Mouse (Mus musculus) splenic B cell, adult 2 months (primary cell): ENCODE data around the gene Cfap54.

Experiments
- DNase-seq: peaks from one replicate; pipeline ENCODE4 v3.0.0-alpha.2; 2011; ENCODE audit warnings: low read depth, low spot score
- H3K27me3 ChIP-seq: 2 replicates; pipeline ENCODE4 v1.6.1; 2012; ENCODE audit warnings: mild to moderate bottlenecking, low read length, moderate library complexity, mixed read lengths; ENCODE audit not compliant: control insufficient read depth, poor library complexity, insufficient read depth, severe bottlenecking
- H3K36me3 ChIP-seq: 2 replicates; pipeline ENCODE4 v1.6.1; 2012; ENCODE audit warnings: mild to moderate bottlenecking, low read length, moderate library complexity, mixed read lengths; ENCODE audit not compliant: control insufficient read depth, poor library complexity, insufficient read depth, severe bottlenecking

Gene Cfap54

GRCm38 (mm10) chr10:92992526-92992925 lies 88.9 kb downstream of the Cfap54 start:
- no peak for DNase-seq
- no peaks in the 10 kb centered on the region for H3K36me3 ChIP-seq
- no peaks in the 10 kb centered on the region for H3K27me3 ChIP-seq

DNA sequence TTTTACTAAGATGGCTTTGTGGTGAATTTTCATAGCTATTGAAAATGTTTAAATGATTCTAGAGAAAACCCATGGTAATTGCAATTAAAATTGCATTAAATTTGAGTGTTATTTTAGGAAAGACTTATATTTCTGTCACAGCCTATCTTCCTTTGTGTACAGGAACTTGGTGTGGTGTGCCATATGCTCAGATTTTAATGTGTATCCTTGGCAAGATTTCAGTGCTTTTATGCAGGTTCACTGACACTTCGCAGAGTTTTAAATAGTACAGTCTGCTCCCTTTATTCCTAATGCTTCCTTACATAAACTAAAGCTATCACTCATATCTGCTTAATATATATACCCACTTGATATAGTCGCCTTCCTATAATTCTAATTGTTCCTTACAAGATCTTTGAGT lies 90.8 kb downstream of the Cfap54 start:
- no peak for DNase-seq
- Histone ChIP-seq H3K36me3 (no peaks in the 10 kb centered on the region), H3K27me3 (no peaks in the 10 kb centered on the region)

DNA sequence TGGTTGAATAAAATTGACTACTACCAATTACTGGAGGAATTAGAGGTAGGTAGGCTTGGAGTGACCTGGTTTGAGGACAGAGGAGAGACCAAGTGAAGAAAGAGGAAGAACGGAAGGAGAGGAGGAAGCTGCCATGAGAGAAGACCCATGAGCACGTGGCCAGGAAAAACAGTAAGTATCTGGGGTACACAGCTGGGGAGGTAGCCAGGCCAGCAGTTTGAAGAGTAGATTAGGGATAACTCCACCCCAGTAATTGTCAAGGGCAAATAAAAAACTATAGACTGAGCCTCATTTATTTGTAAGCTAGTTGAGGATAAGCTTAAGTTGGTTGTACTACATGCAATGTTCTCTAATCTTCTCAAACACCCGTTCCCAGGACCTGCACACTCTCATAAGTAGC lies 116.3 kb downstream of the Cfap54 start:
- no peaks in the 10 kb centered on the region for H3K36me3 ChIP-seq
- no peak for DNase-seq

DNA sequence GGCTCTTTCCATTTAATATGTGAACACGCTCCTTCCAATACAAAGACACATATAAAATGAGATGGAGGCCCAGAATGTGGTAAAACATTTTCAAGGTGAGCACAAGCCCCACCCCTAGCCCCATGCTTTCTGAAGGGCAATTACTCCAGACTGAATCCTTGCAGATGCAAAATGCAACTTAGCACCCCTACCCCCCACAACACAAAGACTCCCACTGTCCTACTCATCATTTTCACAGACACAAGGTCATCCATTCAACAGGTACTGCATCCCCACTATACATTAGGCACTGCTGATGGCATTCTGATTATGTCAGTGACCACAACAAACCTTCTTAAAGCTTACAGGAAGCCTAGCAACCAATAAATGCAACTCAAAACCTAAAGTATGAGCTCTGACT lies 131.4 kb downstream of the Cfap54 start:
- H3K36me3 ChIP-seq = no peaks in the 10 kb centered on the region
- DNase-seq = no peak
- H3K27me3 ChIP-seq = no peaks in the 10 kb centered on the region

More for the DNA sequence above, 116.3 kb downstream of the Cfap54 start:
- no peaks in the 10 kb centered on the region for H3K27me3 ChIP-seq

DNA sequence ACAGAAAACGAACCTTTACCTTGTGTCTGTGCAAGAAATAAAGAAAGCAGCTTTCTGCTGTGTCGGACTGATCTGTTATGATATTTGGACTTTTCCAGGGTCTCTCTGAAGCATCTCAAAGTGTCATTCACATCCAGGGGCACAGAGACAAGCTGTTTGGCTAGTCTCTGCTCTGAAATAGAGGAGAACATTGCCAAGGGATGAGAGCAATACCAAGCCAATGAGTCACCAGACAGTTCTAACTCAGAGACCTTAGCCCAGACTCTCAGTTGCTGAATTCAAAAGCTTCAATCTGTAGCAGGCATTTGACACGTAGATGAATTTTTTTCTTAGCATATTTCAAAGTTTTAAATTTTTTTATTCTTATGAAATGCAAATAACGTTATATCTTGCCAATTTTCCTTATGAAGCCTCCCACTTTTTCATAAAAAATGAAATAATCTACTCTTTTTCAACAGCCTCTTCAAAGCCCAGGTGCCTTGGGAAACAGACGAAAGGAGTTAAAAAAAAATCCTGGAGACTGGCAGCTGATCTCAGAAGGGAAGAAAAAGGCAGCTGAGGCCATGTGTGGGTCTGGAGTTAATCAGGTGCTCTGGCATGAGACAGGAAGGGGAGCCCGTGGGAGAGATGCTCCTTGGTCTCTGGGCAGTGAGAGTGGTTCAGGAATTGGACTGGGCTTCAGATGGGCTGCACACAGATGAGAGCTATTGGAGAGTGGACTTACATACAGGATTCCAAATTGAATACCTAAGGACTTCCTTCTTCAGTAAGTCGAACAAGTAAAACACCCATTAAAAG lies 138.4 kb downstream of the Cfap54 start:
- no peaks in the 10 kb centered on the region for H3K36me3 ChIP-seq
- no peaks in the 10 kb centered on the region for H3K27me3 ChIP-seq
- DNase-seq = no peak

GRCm38 (mm10) chr10:92941616-92942015 lies 139.8 kb downstream of the Cfap54 start:
- no peak for DNase-seq
- no peaks in the 10 kb centered on the region for H3K27me3 ChIP-seq
- H3K36me3 ChIP-seq = no peaks in the 10 kb centered on the region

GRCm38 (mm10) chr10:92937741-92938285 lies 143.6 kb downstream of the Cfap54 start:
- DNase-seq = no peak
- Histone ChIP-seq H3K27me3 (no peaks in the 10 kb centered on the region), H3K36me3 (no peaks in the 10 kb centered on the region)

- H3K27me3 ChIP-seq = no peaks in the 10 kb centered on the region
- H3K36me3 ChIP-seq = no peaks in the 10 kb centered on the region
- no peak for DNase-seq
These were observed 144.3 kb downstream of the Cfap54 start for GRCm38 (mm10) chr10:92937091-92937490.

GRCm38 (mm10) chr10:92934506-92934905 lies 146.9 kb downstream of the Cfap54 start:
- no peak for DNase-seq
- H3K27me3 ChIP-seq = no peaks in the 10 kb centered on the region
- no peaks in the 10 kb centered on the region for H3K36me3 ChIP-seq

DNA sequence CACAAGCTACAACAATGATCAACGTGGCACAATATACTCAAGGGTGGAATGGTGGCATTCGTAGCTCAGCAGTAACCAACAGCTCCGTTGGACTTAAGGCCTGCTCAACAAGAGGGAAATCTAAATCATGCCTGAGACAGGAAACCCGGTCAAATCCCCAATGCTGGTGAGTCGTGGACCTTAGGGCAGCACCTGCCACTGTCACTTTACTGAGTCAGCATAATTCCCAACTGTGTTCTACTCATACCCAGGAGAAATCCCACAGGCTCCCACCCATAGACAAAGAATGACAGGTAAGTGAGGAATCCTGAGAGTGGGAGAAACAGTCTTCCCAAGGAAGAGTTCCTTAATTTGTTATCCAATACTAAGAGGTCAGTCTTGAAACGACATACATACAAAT lies 147.8 kb downstream of the Cfap54 start:
- Histone ChIP-seq H3K27me3 (no peaks in the 10 kb centered on the region), H3K36me3 (no peaks in the 10 kb centered on the region)
- DNase-seq = no peak

- Histone ChIP-seq H3K27me3 (no peaks in the 10 kb centered on the region), H3K36me3 (no peaks in the 10 kb centered on the region)
- no peak for DNase-seq
These were observed 149.0 kb downstream of the Cfap54 start for GRCm38 (mm10) chr10:92932464-92932863.

DNA sequence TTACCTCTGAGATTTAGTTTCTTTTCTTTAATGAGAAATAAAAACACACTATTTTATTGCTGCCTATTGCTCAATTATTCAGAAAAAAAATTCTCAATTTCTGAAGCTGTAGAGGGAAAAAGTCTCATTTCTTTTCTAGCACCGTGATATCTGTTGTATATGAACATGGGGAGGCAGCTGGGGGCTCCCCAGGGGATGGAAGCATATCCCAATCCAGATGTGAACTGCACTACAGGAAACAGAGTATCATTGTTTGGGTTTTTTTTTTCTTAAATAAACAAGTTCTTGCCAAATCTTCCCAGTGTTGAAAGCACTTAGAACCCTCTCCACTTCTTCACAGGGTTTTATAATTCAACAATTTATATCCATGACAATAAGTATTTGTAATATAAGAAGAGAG lies 151.4 kb downstream of the Cfap54 start:
- Histone ChIP-seq H3K36me3 (no peaks in the 10 kb centered on the region), H3K27me3 (no peaks in the 10 kb centered on the region)
- DNase-seq = no peak

- DNase-seq = no peak
- Histone ChIP-seq H3K36me3 (no peaks in the 10 kb centered on the region), H3K27me3 (no peaks in the 10 kb centered on the region)
These were observed 153.2 kb downstream of the Cfap54 start for GRCm38 (mm10) chr10:92928256-92928655.

DNA sequence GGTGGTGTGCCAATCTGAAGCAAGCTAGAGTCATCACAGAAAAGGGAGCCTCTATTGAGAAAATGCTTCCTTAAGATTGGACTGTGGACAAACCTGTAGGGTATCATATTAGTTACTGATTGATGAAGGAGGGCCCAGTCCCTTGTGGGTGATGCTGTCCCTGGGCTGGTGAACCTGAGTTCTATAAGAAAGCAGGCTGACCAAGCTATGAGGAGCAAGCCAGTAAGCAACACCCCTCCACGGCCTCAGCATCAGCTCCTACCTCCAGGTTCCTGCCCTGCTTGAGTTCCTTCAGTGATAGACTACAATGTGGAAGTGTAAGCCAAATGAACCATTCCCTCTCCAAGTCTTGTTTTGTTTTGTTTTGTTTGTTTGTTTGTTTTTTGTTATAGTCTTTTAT lies 162.9 kb downstream of the Cfap54 start:
- Histone ChIP-seq H3K27me3 (no peaks in the 10 kb centered on the region), H3K36me3 (no peaks in the 10 kb centered on the region)
- DNase-seq = no peak

DNA sequence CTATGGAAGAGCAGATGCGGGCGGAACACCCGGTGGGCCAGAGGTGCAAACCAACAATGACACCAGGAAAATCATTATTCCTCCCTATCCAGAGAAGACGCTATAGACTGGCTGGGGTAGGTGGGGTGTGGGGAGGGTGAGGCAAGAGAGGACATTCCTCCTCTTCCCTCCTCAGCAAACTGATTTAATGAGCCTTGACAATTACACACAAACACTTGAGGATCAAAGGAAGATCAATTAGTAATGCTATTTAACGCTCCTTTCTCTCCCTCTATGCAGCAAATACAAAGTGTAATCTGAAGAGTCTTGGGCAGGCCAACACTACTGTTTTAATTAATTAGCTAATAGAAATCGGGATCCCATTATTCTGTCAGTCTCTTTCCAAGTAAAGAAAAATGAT lies 174.2 kb downstream of the Cfap54 start:
- H3K36me3 ChIP-seq = no peaks in the 10 kb centered on the region
- DNase-seq = no peak
- no peaks in the 10 kb centered on the region for H3K27me3 ChIP-seq

DNA sequence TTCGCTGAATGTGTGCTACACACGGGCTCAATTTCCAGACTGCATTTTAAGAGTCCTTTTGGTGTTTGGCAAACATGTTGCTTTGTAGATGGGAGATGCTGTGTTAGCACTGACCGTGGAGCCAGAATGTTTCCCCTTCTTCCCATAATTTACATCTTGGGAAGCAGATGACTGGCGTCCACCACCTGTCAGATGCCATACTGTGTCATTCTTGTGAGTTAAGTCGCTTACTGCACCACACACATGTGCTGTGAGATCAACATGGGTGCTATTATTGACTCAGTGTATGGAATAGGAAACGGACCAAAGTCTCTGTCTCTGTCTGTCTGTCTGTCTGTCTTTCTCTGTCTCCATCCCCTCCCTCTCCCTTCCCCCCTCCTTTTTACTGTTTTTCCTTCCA lies 193.0 kb downstream of the Cfap54 start:
- no peak for DNase-seq
- Histone ChIP-seq H3K27me3 (no peaks in the 10 kb centered on the region), H3K36me3 (no peaks in the 10 kb centered on the region)
